Mouse (Mus musculus) large intestine, adult 2 months (tissue): ENCODE results near the gene Sema4g. TPM values are rescaled to one million over a fixed set of nuclear protein-coding genes. Genes with fewer than 3 reads are reported as not detected.
A peak's percentile ranks its signal among the peaks of the same experiment; 100 is the strongest.
"Not testable (repeated sequence)": the region's sequence is repeated elsewhere in the genome, so short reads cannot be mapped to it uniquely, and the experiment has no call there.

Source experiments
- DNase-seq: peaks from one replicate; pipeline ENCODE4 v3.0.0-alpha.2; 2012; ENCODE audit warnings: low read depth, low spot score
- WGBS: fragments of 180-500 bp; shearing (Covaris S2); methylation state at CpG from one replicate; pipeline ENCODE4 v1.1.7; 2018; 5-methylcytosine and 5-hydroxymethylcytosine counted together
- polyA plus RNA-seq: library from polyadenylated mRNA; depleted of rRNA; stranded (reverse); fragments of >200 nt; gene quantifications from 2 replicates; pipeline ENCODE4 v1.2.3, GENCODE M21; 2012

The Sema4g gene
- polyA plus RNA-seq, 1 experiment: 200 TPM

DNA sequence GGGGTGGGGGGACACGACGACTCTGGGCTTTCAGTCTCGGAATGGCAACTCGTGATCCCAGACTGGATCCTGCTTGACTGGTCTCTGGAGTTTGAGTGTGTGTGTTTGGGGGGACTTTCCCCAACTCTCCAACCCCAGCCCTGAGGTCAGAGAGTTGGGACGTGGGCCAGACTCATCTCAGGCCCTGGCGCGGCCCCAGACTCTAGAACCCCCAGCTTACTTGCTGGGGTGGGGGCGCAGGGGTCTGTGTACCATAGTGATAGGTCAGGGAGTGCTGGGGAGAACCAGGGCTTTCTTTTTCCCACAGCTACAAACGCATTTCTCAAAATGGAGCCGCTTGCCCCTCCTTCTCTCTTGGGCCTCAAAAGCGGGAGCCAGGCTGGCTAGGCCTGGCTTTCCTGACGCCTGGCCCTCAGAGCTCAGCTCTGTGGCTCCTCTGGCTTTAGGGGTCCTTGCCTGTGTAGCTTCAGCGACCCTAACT is 29.5 kb downstream of the Sema4g start:
- 5% methylated on average over 13 of the region's 13 CpGs for WGBS
- DNase-seq: no peak

DNA sequence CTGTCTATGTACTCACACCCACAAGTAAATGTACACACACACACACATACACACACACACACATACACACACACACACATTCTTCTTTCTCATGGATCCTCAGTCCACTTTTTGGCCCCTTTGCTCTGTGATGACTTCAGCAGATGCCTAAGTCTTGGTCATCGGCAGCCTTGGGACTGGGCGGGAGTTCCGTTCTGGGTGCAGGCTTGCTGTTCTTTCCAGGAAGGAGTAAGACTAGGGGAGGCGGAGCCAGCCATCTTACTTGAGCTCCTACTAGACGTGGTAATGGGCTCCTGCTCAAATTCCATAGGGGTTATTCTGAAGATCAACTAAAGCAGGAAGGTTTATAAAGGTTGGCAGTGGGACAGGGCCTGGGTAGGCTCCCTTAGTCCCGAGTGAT is 31.4 kb downstream of the Sema4g start:
- 12% methylated on average over 6 of the region's 6 CpGs for WGBS
- no peak for DNase-seq

DNA sequence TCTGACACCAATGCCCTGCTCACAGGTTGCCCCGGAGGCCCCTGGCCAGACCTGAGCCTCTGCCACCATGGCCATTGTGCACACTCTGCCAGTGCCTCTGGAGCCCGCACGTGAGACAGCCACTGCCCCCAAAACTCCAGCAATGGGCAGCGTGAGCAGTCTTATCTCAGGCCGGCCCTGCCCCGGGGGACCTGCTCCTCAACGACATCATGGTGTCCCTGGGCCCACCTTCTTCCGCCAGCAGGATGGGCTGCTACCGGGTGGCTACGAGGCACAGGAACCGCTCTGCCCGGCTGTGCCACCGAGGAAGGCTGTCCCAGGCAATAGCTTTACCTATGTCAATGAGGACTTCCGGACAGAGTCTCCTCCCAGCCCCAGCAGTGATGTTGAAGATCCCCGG is 32.5 kb downstream of the Sema4g start:
- no peak for DNase-seq
- WGBS: 79% methylated on average over 15 of the region's 15 CpGs

- 80% methylated on average over 11 of the region's 11 CpGs for WGBS
- no peak for DNase-seq
Observed at GRCm38 (mm10) chr19:45023993-45024392, 35.1 kb downstream of the Sema4g start.

DNA sequence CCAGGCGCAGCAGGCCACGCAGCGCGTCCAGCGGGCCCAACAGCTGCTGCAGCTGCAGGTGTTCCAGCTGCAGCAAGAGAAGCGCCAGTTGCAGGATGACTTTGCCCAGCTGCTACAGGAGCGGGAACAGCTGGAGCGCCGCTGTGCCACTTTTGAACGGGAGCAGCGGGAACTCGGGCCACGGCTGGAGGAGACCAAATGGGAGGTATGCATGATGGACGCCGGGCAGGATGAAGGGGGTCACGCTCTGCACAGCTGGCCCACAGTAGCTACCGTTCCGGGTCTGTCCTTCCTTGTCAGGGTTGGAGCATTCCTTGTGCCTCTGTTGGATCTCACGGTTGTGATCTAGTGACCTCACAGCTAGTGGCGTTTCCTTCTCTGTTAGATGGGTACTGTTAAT is 35.9 kb downstream of the Sema4g start:
- DNase-seq: no peak
- 85% methylated on average over 20 of the region's 20 CpGs for WGBS

DNA sequence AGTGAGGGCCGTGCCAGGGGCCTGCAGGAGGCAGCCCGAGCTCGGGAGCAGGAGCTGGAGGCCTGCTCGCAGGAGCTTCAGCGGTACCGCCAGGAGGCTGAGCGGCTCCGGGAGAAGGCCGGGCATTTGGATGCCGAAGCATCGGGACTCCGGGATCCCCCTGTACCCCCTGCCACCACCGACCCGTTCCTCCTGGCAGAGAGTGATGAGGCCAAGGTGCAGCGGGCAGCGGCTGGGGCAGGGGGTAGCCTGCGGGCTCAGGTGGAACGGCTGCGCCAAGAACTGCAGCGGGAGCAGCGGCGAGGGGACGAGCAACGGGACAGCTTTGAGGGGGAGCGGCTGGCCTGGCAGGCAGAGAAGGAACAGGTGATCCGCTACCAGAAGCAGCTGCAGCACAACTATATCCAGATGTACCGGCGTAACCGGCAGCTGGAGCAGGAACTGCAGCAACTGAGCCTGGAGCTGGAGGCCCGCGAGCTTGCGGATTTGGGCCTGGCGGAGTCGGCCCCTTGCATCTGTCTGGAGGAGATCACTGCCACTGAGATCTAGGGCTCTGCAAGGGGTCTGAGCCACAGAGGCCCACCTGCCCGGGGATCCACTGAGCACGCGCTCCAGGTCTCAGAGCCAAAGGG is 37.2 kb downstream of the Sema4g start:
- DNase-seq: no peak
- WGBS: 90% methylated on average over 37 of the region's 37 CpGs

- WGBS: 44% methylated on average over 6 of the region's 6 CpGs
- no peak for DNase-seq
Observed at GRCm38 (mm10) chr19:45026958-45027670, 38.2 kb downstream of the Sema4g start.

DNA sequence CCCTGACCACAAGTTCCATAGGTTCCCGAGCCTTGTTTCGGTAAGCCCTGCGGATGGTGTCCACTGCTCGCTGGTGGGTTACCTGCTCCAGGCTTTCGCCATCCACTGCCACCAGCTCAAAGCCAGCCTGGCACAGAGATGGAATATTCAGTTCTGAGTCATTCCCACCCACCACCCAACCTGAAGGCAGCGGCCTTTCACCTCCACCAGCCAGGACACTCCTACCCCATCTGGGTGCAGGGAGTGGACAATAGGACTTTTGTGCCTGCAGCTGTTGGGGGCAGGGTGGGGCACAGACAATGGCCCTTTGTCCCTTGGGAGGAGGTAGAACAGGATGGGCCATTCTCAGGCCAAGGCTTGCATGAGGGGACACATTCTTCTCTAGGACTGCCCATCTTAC is 38.9 kb downstream of the Sema4g start:
- WGBS: 53% methylated on average over 6 of the region's 6 CpGs
- no peak for DNase-seq

DNA sequence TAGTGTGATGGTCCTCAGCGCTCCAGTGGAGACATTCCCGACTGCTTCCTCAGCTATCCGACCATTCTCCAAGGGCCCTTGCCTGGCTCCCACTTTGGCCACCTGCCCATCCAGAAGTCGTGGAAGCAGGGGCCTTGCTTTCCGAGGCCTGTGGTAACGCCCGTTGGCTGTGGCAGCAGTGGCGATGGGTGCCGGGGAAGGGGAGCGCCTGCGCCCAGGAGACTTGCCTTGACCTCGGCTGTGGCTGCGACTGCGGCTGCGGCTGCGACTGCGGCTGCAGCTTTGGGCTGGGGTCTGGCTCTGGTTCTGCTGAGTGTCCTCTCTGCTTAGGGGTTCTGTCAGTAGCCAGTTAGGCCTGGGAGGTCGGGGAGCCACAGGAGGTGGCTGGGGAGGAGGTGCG is 39.8 kb downstream of the Sema4g start:
- 67% methylated on average over 19 of the region's 19 CpGs for WGBS
- DNase-seq: no peak

- no peak for DNase-seq
- WGBS: 63% methylated on average over 9 of the region's 9 CpGs
Observed at GRCm38 (mm10) chr19:45029571-45029970, 40.7 kb downstream of the Sema4g start.

GRCm38 (mm10) chr19:45030111-45030510 is 41.2 kb downstream of the Sema4g start:
- no peak for DNase-seq
- 28% methylated on average over 8 of the region's 8 CpGs for WGBS

DNA sequence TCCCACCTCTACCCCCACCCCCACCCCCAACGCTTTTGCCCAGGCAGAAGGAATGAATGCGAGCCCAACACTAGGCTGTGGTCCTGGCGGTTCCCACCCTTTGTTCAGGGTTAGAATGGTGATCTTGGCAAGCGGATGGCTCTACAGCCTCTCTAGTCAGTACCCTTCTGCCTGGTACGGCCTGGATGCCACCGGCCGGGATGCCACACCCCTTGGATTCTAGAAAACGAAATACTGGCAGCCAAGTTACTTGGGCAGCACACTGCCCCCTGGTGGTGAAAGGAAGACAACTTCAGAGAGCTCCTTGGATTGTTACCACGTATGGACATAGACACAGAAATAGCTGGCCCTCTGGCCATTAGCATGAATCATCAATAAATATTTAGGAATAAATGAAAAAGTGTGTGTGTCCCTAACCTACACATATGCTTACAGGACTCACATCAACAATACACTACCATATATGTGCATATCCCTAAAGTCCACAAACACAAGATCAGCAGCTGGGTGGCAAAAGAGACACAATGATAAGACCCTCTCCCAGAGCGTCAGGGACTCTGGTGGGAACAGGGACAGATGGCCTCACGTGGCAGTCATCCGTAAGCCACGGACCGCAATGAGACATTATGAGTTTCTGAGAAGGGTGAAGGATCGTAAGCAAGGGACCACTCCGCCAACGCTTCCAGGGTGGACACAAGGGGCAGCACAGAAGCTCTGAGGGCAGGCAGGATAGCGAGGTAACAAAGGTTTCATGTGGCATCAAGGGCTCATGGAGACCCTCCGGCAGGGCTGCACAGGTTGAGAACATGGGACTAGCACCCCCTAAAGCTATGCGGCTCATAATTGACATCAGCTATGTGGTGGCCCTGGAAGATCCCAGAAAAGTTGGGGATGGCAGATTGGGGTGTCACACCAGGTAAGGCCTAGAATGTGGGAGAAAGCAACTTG is 42.1 kb downstream of the Sema4g start:
- WGBS: 30% methylated on average over 20 of the region's 20 CpGs

DNA sequence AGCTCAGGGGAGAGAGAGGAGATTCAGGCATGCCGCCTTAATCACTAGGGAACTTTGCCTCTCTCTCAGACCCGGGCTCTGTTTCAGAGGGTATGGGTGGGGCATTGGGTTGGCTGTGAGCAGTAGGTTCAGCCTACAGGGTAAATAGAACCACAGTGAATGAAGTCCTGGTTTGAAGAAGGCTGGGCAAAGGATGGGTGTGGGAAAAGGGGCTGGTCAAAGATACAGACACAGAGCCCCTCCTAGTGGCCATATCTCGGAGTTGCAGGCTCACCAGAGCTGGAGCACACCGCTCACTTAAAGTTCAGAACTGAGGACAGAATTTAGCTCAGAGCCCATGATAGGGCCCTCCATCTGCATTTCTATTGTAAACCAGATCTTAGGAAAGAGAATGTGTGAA is 42.9 kb downstream of the Sema4g start:
- 8% methylated on average over 4 of the region's 4 CpGs for WGBS
- no peak for DNase-seq

More for the DNA sequence above, 42.1 kb downstream of the Sema4g start:
- peak; percentile 91 for DNase-seq

DNA sequence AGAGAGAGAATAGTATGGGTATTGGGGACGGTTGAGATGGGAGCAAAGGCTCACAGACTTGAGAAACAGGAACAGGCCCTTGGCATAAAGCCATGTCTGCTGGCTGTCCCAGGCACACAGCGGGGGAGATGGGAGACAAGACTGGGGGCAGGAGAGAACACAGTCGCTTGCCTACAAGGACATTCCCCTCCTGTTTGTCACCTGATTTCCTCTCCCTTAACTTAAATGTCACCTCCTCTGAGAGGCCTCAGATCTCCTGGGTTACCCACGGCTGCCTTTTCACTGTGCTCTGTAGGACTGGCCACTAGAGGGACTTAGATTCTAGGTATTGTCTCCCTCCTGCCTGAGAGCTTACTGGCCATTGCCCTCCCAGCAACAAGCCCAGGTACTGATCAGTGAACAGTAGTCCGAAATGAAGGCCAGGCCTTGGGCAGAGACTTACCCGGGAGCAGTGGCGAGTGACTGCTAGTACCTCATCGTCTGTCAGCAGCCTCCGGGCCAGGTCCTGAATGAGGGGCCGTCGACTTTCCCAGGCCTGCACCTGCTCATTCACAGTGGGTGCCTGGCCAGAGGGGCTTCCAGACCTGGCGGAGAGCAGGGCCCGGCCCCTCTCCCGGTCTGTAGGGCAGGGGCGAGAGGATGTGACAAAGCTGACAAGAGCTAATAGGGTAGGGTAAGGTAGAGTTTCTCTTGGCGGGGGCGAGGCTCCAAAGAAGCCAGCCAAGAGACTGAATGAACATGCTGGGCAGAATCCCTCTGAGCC is 43.9 kb downstream of the Sema4g start:
- WGBS: 57% methylated on average over 17 of the region's 17 CpGs
- DNase-seq: no peak

GRCm38 (mm10) chr19:45036867-45037266 is 48.0 kb downstream of the Sema4g start:
- DNase-seq: no peak
- WGBS: 46% methylated on average over 16 of the region's 16 CpGs

GRCm38 (mm10) chr19:45038198-45038597 is 49.3 kb downstream of the Sema4g start:
- 82% methylated on average over 7 of the region's 7 CpGs for WGBS
- DNase-seq: not testable (repeated sequence)

DNA sequence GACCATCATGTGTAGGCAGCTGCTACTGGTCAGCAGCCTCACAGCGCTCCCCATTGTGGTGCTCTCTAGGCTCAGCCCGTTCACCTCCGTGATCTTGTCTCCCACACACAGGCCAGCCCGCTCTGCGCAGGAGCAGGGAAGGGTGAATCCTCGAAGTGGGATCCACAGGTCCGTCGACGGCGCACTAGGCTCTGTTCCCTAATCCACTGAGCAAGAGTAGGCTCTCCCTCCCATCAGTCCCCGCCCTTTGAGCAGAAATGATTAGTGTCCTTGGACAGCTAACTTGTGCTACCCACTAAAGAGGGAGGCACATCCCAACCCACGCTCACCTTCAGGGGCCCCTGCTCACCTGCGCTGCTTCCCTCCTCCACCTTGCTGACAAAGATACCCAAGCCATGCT is 51.3 kb downstream of the Sema4g start:
- DNase-seq: no peak
- WGBS: 70% methylated on average over 13 of the region's 13 CpGs

DNA sequence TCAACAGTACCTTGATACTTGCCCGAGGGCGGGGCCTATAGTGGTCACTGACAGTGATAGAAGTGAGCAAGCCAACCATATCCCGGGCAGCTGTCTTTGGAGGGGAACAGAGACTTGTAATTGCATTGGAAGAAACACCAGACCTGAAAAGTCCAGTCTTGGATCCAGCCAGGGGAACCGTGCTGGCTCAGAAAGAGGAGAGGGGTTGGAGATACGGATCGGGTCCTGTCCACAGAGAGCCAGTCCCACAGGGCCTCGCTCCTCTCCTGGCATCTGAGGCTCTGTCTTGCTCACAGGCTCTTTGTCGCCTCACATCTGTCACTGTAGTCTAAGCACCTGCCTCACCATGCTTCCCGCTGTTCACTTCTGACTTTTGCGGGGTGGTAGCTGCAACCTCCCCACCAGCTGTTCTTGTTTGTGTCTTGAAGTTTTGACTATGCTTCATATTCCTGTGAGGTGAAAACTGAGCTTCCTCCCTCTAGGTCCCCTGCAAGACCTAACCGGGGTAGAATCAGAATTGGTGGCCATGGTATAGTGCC is 55.6 kb downstream of the Sema4g start:
- WGBS: 83% methylated on average over 11 of the region's 11 CpGs
- no peak for DNase-seq

DNA sequence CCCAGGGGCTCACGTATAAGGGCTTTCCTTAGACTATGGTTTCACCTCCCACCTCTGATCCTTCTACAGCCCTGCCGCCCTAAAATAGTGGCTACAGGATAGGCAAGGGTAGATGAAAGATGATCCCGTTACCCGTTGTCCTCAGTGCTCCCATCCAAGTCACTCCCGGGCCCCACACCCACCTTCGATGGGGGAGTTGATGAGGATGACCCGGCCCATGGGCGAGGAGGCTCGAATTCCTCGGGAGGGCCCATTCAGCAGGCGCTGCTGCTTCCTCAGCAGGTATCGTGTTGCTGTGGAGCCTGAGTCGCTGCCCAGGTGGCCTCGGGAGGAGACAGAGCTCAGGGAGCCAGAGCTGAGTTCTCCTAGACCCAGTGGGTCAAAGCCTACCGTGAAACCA is 56.3 kb downstream of the Sema4g start:
- DNase-seq: no peak
- 68% methylated on average over 15 of the region's 15 CpGs for WGBS
